Mouse (Mus musculus): ENCODE results near the gene Ttf2. TPM values are rescaled to one million over a fixed set of nuclear protein-coding genes. Genes with fewer than 3 reads are reported as not detected.

Ttf2 gene
- polyA plus RNA-seq, 1 experiment from 2014 or later, result 6.1 TPM

GRCm38 (mm10) chr3:101010589-101011202 is 41.2 kb upstream of the Ttf2 start:
- H3K27ac ChIP-seq (ENCODE audit: low read length), result no peak overlapping the region
- H3K27me3 ChIP-seq (ENCODE audit: control insufficient read depth, insufficient read depth, low read depth, low read length), result no peaks in the 10 kb centered on the region
- H3K4me2 ChIP-seq (ENCODE audit: low read depth, low read length), result no peak overlapping the region
- 24% methylated on average over 4 of the region's 4 CpGs for WGBS (ENCODE audit: insufficient replicate concordance)
- H3K4me3 ChIP-seq (ENCODE audit: low read depth, low read length), result no peak overlapping the region
- no peaks in the 10 kb centered on the region for H3K36me3 ChIP-seq (ENCODE audit: control insufficient read depth, insufficient read depth)
- H3K4me1 ChIP-seq (ENCODE audit: control insufficient read depth, low read depth, low read length), result no peaks in the 10 kb centered on the region
- no peak for ATAC-seq (ENCODE audit: low read depth)
- no peak overlapping the region for H3K9ac ChIP-seq (ENCODE audit: low read depth, low read length)
- no peaks in the 10 kb centered on the region for H3K9me3 ChIP-seq (replicated peaks; ENCODE audit: control insufficient read depth, low read length)

DNA sequence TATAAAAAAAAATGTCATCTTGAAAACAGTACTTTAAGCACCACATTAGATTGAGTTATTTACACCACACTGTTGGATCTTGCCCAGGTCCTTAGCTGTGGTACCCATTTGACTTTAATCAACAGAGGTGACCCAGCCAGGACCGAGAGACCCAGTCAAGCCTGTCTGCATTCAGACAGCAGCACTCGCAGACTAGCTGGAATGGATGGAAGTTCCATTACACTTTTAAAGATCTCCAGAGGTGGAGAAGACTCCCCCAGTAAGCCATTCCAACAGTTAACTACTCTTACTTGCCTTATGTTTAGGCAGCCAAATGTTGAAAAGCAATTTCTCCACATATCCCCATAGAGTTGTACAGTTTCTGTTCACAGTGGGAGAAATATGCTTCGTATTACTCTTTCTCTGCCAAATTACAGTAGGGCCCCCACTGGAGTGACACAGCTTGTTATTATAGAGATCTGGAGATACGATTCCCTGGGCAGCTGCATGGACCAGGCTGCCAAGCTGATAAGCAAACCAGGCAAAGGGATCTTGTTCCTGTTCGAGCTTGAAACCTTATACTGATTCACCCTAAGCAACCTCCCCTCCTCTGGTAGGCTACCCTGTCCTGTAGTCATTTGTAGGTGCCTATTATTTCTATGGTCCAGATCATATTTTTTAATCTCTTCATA is 37.8 kb upstream of the Ttf2 start:
- ATAC-seq (ENCODE audit: low read depth), result no peak
- H3K36me3 ChIP-seq (ENCODE audit: control insufficient read depth, insufficient read depth), result no peaks in the 10 kb centered on the region
- no peaks in the 10 kb centered on the region for H3K4me1 ChIP-seq (ENCODE audit: control insufficient read depth, low read depth, low read length)
- H3K27ac ChIP-seq (ENCODE audit: low read length), result no peak overlapping the region
- no peaks in the 10 kb centered on the region for H3K9me3 ChIP-seq (replicated peaks; ENCODE audit: control insufficient read depth, low read length)
- no peak overlapping the region for H3K9ac ChIP-seq (ENCODE audit: low read depth, low read length)
- H3K4me2 ChIP-seq (ENCODE audit: low read depth, low read length), result no peak overlapping the region
- H3K4me3 ChIP-seq (ENCODE audit: low read depth, low read length), result no peak overlapping the region
- 36% methylated on average over 5 of the region's 5 CpGs for WGBS (ENCODE audit: insufficient replicate concordance)
- H3K27me3 ChIP-seq (ENCODE audit: control insufficient read depth, insufficient read depth, low read depth, low read length), result no peaks in the 10 kb centered on the region

DNA sequence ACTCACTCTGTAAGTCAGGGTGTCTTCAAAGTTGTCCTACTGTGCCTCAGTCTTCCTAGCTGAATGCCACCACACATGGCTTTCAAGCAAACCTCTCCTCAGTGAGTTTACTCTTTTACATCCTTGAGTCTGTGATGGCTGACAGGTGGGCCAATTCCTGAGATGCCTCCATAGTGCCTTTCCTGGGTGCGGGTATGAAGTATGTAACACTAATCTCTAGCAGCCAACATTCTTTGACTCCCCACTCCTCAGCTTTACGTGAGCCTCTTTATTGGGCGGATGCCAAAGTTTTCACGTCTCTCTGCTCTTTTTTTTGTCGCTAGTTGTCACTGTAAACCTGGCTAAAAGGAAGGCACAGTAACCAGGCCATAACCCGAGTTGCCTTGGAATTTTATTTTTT is 35.9 kb upstream of the Ttf2 start:
- Histone ChIP-seq H3K4me3 (ENCODE audit: low read depth, low read length) (no peak overlapping the region), H3K4me2 (ENCODE audit: low read depth, low read length) (no peak overlapping the region), H3K27ac (ENCODE audit: low read length) (no peak overlapping the region), H3K9ac (ENCODE audit: low read depth, low read length) (no peak overlapping the region), H3K27me3 (ENCODE audit: control insufficient read depth, insufficient read depth, low read depth, low read length) (no peaks in the 10 kb centered on the region), H3K9me3 (replicated peaks; ENCODE audit: control insufficient read depth, low read length) (no peaks in the 10 kb centered on the region), H3K4me1 (ENCODE audit: control insufficient read depth, low read depth, low read length) (no peaks in the 10 kb centered on the region), H3K36me3 (ENCODE audit: control insufficient read depth, insufficient read depth) (no peaks in the 10 kb centered on the region)
- no peak for ATAC-seq (ENCODE audit: low read depth)
- 65% methylated on average over 6 of the region's 6 CpGs for WGBS (ENCODE audit: insufficient replicate concordance)

- no peak for ATAC-seq (ENCODE audit: low read depth)
- WGBS (ENCODE audit: insufficient replicate concordance), result 32% methylated on average over 15 of the region's 15 CpGs
- no peaks in the 10 kb centered on the region for H3K36me3 ChIP-seq (ENCODE audit: control insufficient read depth, insufficient read depth)
- H3K4me3 ChIP-seq (ENCODE audit: low read depth, low read length), result no peak overlapping the region
- no peaks in the 10 kb centered on the region for H3K4me1 ChIP-seq (ENCODE audit: control insufficient read depth, low read depth, low read length)
- no peaks in the 10 kb centered on the region for H3K27me3 ChIP-seq (ENCODE audit: control insufficient read depth, insufficient read depth, low read depth, low read length)
- H3K9ac ChIP-seq (ENCODE audit: low read depth, low read length), result no peak overlapping the region
- H3K27ac ChIP-seq (ENCODE audit: low read length), result no peak overlapping the region
- no peaks in the 10 kb centered on the region for H3K9me3 ChIP-seq (replicated peaks; ENCODE audit: control insufficient read depth, low read length)
- H3K4me2 ChIP-seq (ENCODE audit: low read depth, low read length), result no peak overlapping the region
Observed at GRCm38 (mm10) chr3:101003575-101004356, 34.3 kb upstream of the Ttf2 start.

DNA sequence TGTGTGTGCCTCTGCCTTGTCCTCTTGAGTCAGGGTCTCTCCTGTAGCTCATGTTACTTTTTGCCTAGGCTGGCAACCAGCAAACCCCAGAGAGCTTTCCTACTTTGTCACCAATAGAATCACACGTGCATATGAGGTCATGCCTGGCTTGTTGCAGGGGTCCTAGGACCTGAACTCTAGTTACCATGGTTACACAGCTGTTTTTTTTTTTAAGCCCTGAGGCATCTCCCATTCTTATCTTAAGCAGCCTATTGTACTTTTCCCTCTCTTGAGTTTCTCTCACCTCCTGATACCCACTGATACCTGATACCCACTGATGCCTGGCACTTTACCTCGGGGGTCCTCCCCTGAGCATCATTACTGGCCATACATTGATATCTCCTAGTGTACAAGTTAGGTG is 30.3 kb upstream of the Ttf2 start:
- 21% methylated on average over 2 of the region's 2 CpGs for WGBS (ENCODE audit: insufficient replicate concordance)
- Histone ChIP-seq H3K27ac (ENCODE audit: low read length) (no peak overlapping the region), H3K4me1 (ENCODE audit: control insufficient read depth, low read depth, low read length) (no peaks in the 10 kb centered on the region), H3K4me2 (ENCODE audit: low read depth, low read length) (no peak overlapping the region), H3K9ac (ENCODE audit: low read depth, low read length) (no peak overlapping the region), H3K9me3 (replicated peaks; ENCODE audit: control insufficient read depth, low read length) (no peaks in the 10 kb centered on the region), H3K27me3 (ENCODE audit: control insufficient read depth, insufficient read depth, low read depth, low read length) (no peaks in the 10 kb centered on the region), H3K36me3 (ENCODE audit: control insufficient read depth, insufficient read depth) (no peaks in the 10 kb centered on the region), H3K4me3 (ENCODE audit: low read depth, low read length) (no peak overlapping the region)
- ATAC-seq (ENCODE audit: low read depth), result no peak

GRCm38 (mm10) chr3:100998904-100999340 is 29.5 kb upstream of the Ttf2 start:
- H3K4me1 ChIP-seq (ENCODE audit: control insufficient read depth, low read depth, low read length), result no peaks in the 10 kb centered on the region
- WGBS (ENCODE audit: insufficient replicate concordance), result 9% methylated on average over 6 of the region's 6 CpGs
- H3K9me3 ChIP-seq (replicated peaks; ENCODE audit: control insufficient read depth, low read length), result no peaks in the 10 kb centered on the region
- peak overlapping the region; percentile 18; the same call in 1 of the 2 replicates for H3K4me2 ChIP-seq (ENCODE audit: low read depth, low read length)
- no peaks in the 10 kb centered on the region for H3K27me3 ChIP-seq (ENCODE audit: control insufficient read depth, insufficient read depth, low read depth, low read length)
- H3K4me3 ChIP-seq (ENCODE audit: low read depth, low read length), result no peak overlapping the region
- no peaks in the 10 kb centered on the region for H3K36me3 ChIP-seq (ENCODE audit: control insufficient read depth, insufficient read depth)
- ATAC-seq (ENCODE audit: low read depth), result peak; percentile 37; the same call in 1 of the 2 replicates
- H3K27ac ChIP-seq (ENCODE audit: low read length), result no peak overlapping the region
- H3K9ac ChIP-seq (ENCODE audit: low read depth, low read length), result no peak overlapping the region

- H3K4me1 ChIP-seq (ENCODE audit: control insufficient read depth, low read depth, low read length), result no peaks in the 10 kb centered on the region
- H3K36me3 ChIP-seq (ENCODE audit: control insufficient read depth, insufficient read depth), result no peaks in the 10 kb centered on the region
- H3K9ac ChIP-seq (ENCODE audit: low read depth, low read length), result no peak overlapping the region
- no peaks in the 10 kb centered on the region for H3K27me3 ChIP-seq (ENCODE audit: control insufficient read depth, insufficient read depth, low read depth, low read length)
- H3K4me3 ChIP-seq (ENCODE audit: low read depth, low read length), result no peak overlapping the region
- no peak overlapping the region for H3K27ac ChIP-seq (ENCODE audit: low read length)
- H3K4me2 ChIP-seq (ENCODE audit: low read depth, low read length), result no peak overlapping the region
- no peak for ATAC-seq (ENCODE audit: low read depth)
- WGBS (ENCODE audit: insufficient replicate concordance), result 57% methylated on average over 10 of the region's 10 CpGs
- H3K9me3 ChIP-seq (replicated peaks; ENCODE audit: control insufficient read depth, low read length), result no peaks in the 10 kb centered on the region
Observed at GRCm38 (mm10) chr3:100997785-100998570, 28.5 kb upstream of the Ttf2 start.

GRCm38 (mm10) chr3:100994252-100994651 is 24.8 kb upstream of the Ttf2 start:
- no peaks in the 10 kb centered on the region for H3K27me3 ChIP-seq (ENCODE audit: control insufficient read depth, insufficient read depth, low read depth, low read length)
- H3K4me3 ChIP-seq (ENCODE audit: low read depth, low read length), result no peak overlapping the region
- no peak overlapping the region for H3K9ac ChIP-seq (ENCODE audit: low read depth, low read length)
- WGBS (ENCODE audit: insufficient replicate concordance), result 51% methylated on average over 4 of the region's 4 CpGs
- no peak for ATAC-seq (ENCODE audit: low read depth)
- H3K9me3 ChIP-seq (replicated peaks; ENCODE audit: control insufficient read depth, low read length), result no peaks in the 10 kb centered on the region
- no peaks in the 10 kb centered on the region for H3K36me3 ChIP-seq (ENCODE audit: control insufficient read depth, insufficient read depth)
- H3K27ac ChIP-seq (ENCODE audit: low read length), result no peak overlapping the region
- no peaks in the 10 kb centered on the region for H3K4me1 ChIP-seq (ENCODE audit: control insufficient read depth, low read depth, low read length)
- no peak overlapping the region for H3K4me2 ChIP-seq (ENCODE audit: low read depth, low read length)
